Mouse (Mus musculus): Measurements from ENCODE around the gene Pnpla7.

Gene Pnpla7

DNA sequence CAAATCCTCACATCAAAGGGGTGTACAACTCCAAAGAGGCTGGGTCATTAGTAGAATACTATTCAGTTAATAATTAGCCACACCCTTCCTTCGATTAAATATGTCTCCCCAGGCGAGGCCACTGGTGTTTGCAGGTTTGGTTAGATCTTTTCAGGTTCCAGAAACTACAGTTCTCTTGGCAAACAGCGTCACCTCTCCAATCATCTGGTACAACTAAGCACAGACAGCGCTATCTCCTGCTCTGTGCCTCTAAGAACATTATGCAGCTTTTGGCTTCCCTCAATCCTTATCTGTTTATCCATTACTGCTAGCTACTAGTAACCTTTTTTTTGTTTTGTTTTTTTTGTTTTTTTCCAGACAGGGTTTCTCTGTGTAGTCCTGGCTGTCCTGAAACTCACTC lies 93.7 kb downstream of the Pnpla7 start:
- no peak for DNase-seq (ENCODE audit: low spot score in 2 of 2)

- DNase-seq (ENCODE audit: low spot score in 2 of 2) = no peak
These were observed 96.6 kb downstream of the Pnpla7 start for GRCm38 (mm10) chr2:25072398-25072797.

DNA sequence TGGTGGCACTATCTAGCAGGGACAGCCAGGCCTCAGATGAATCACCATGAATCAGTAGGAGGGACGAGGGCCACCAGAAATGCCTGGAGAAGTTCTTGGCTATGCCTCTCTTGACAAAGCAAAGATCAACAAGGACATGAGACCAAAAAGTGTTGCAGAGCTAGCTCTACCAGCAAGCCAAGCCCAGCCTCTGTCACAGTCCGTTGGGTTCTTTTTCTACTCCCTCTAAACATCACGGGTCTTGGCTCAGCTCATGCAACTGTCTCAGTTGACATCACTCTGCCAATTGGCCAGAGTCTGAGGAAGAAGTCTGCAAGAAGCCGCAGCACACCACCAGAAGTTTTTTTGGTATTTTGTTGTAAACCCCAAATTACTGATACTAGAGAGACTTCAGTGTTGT lies 99.7 kb downstream of the Pnpla7 start:
- peak in 1 of 2 experiments; percentile 12 for DNase-seq (ENCODE audit: low spot score in 2 of 2)

DNA sequence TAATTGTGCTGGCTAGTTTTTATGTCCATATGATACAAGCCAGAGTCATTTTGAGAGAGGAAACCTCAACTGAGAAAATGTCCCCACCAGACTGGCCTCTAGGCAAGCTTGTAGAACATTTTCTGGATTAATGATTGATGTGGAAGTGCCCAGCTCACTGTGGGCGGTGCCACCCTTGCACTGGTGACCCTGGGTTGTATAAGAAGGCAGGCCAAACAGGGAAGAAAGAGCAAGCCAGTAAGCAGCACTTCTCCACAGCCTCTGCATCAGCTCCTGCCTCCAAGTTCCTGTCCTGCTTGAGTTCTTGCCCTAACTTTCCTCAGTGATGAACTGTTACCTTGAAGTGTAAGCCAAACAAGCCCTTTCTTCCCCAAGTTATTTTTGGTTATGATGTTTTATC lies 103.1 kb downstream of the Pnpla7 start:
- DNase-seq (ENCODE audit: low spot score in 2 of 2) = no peak

GRCm38 (mm10) chr2:25080076-25080475 lies 104.2 kb downstream of the Pnpla7 start, which contains the start of gene Entpd8:
Entpd8 (plus strand) TSS chr2:25080304.
- no peak for DNase-seq (ENCODE audit: low spot score in 2 of 2)

GRCm38 (mm10) chr2:25083697-25084096 lies 107.9 kb downstream of the Pnpla7 start:
- DNase-seq (ENCODE audit: low spot score in 2 of 2) = no peak

DNA sequence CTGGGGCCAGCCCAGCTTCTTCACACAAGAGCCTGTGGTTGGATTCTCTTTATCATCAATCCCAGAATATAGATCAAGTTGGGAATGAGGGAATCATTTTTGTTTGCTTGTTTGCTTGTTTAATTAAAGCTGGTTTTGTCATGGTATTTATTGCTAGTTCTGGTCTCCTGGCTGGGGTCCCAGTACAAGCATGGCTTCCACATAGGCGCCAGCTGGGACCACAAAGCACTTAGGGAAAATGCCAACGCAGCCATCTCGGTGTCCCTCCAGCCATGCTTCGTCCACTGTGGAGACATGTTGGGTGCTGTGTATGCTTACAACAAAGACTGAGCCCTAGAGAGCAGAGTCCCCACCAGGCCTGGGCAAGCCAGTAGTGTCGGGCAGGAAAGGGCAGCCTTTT lies 109.7 kb downstream of the Pnpla7 start:
- DNase-seq (ENCODE audit: low spot score in 2 of 2) = no peak

GRCm38 (mm10) chr2:25087842-25088241 lies 112.0 kb downstream of the Pnpla7 start:
- no peak for DNase-seq (ENCODE audit: low spot score in 2 of 2)

GRCm38 (mm10) chr2:25088636-25089035 lies 112.8 kb downstream of the Pnpla7 start:
- DNase-seq (ENCODE audit: low spot score in 2 of 2) = no peak

- no peak for DNase-seq (ENCODE audit: low spot score in 2 of 2)
These were observed 118.9 kb downstream of the Pnpla7 start for GRCm38 (mm10) chr2:25094785-25095108.

DNA sequence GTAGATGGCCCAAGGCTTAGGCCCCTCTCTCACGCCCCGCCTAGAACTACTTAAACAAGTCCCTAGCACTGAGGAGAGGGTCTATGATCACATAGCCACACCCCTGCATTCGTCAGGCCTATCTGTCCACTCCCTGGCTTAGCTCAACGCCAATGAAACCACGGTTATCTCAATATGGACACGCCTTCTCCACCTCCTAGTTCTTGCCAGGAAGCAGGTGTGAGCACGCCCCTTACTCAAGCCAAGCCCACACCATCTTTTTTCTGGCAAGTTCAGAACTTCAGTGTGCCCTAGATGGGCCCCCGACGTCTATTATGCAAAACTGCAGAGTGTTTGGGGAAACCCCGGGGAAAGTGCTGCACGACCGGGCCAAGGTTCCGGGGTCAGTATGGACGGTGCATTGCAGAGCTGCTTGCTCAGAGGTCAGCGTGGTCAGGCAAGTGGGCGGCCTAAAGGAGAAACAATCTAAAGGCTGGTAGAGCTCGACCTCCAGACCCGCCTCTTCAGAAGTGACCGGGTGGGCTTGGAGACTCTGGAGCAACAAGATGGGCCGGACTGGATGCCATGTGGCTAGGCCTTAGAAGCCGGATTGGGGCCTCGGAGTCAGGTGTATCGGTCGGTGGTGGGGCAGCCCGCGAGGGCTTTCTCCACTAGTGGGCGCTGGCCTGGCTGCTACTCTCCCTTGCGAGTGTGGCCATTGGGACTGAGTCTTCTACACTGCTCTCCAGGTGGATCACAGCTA lies 119.4 kb downstream of the Pnpla7 start, which contains the start of gene Noxa1:
Gene Noxa1, minus strand, starts transcription at position 41 of the 742 bp plus-strand sequence.
- no peak for DNase-seq (ENCODE audit: low spot score in 2 of 2)

- DNase-seq (ENCODE audit: low spot score in 2 of 2) = peak; percentile 7 to 8
These were observed 122.3 kb downstream of the Pnpla7 start for GRCm38 (mm10) chr2:25098005-25098615.

GRCm38 (mm10) chr2:25098956-25099355 lies 123.1 kb downstream of the Pnpla7 start:
- peak; percentile 14 to 42 for DNase-seq (ENCODE audit: low spot score in 2 of 2)

DNA sequence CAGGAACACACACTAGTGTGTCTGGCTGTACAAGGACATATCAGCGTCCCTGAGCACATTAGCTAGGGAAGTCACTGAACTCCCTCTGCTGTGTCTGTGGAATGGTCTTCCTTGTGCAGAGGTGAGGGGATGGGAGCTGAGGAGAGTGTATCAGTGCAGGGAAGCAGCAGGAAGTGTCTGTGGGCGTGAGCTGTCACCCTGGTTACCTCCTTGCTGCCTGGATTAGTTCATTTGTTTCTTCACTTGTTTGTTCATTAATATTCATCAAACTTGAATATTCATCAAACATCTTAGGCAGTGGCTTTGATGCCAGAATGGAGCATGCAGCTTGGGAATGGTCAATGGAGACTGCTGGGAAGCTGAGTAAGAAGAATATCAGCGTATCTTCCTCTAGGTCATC lies 123.9 kb downstream of the Pnpla7 start:
- DNase-seq (ENCODE audit: low spot score in 2 of 2) = no peak
